8 mouse cellular contexts compared by ENCODE assay signal in genomic region chr10:17720891-17721601, GRCm38 (mm10). TPM values are rescaled to one million over a fixed set of nuclear protein-coding genes. Genes with fewer than 3 reads are reported as not detected.
DNase-seq lines count a peak whose midpoint lies in the region; ATAC-seq and TF ChIP-seq lines count a peak whose summit lies in the region.

No protein-coding gene starts in this region.

- peak overlapping the region; percentile 92 for H3K27ac ChIP-seq in MEL (ENCODE audit: control insufficient read depth, low read depth, low read length)
- peak overlapping the region; percentile 57; the same call in 1 of the 2 replicates for H3K27ac ChIP-seq in brown adipose tissue, adult 24 weeks (replicated peaks; ENCODE audit: low read depth, low read length)
- H3K27ac ChIP-seq in hindbrain, embryonic 12.5 days, result peak overlapping the region; percentile 100

- TF ChIP-seq POLR2A in MEL (IDR thresholded peaks at IDR 0.05; ENCODE audit: control insufficient read depth in 1 of 2, insufficient read depth in 1 of 2, low read depth in 1 of 2, low read length in 2 of 2, poor library complexity in 1 of 2), result no peak

- peak overlapping the region; percentile 69 to 75 for H3K4me3 ChIP-seq in MEL (ENCODE audit: control insufficient read depth in 1 of 2, insufficient read depth in 1 of 2, low read depth in 2 of 2, low read length in 2 of 2)
- H3K4me3 ChIP-seq in brown adipose tissue, adult 24 weeks (ENCODE audit: insufficient read depth, low read depth, low read length), result peak overlapping the region; percentile 81; the same call in 1 of the 2 replicates
- peak overlapping the region; percentile 96 for H3K4me3 ChIP-seq in hindbrain, embryonic 12.5 days

- peaks cover 14 to 19% of the 10 kb centered on the region in 2 experiments for H3K4me1 ChIP-seq in MEL (ENCODE audit: control insufficient read depth in 1 of 2, insufficient read depth in 2 of 2, low read length in 2 of 2)
- 0 out of 2 replicates have a peak, but pooled peaks cover under 1% of the 10 kb centered on the region for H3K4me1 ChIP-seq in brown adipose tissue, adult 24 weeks (ENCODE audit: control insufficient read depth, insufficient read depth, insufficient read length, low read length)
- peaks cover 5% of the 10 kb centered on the region for H3K4me1 ChIP-seq in hindbrain, embryonic 12.5 days

- peak overlapping the region; percentile 70 for H3K4me2 ChIP-seq in hindbrain, embryonic 12.5 days (replicated peaks)

- peak; percentile 0; the same call in 1 of the 2 replicates for TF ChIP-seq RAD21 in MEL (IDR thresholded peaks at IDR 0.05; ENCODE audit: low read depth, low read length)

- H3K79me2 ChIP-seq in MEL (ENCODE audit: control insufficient read depth, insufficient read depth, low read length, poor library complexity), result peaks cover 6% of the 10 kb centered on the region

- H3K36me3 ChIP-seq in MEL (ENCODE audit: control insufficient read depth in 1 of 2, insufficient read depth in 2 of 2, low read length in 2 of 2), result peaks cover 0 to 22% of the 10 kb centered on the region in 2 experiments; a peak in 2 of 4 replicates
- no peaks in the 10 kb centered on the region for H3K36me3 ChIP-seq in hindbrain, embryonic 12.5 days

- peak in 1 of 2 experiments; percentile 62; a peak in 3 of 4 replicates for TF ChIP-seq EP300 in MEL (IDR thresholded peaks at IDR 0.05; ENCODE audit: low read depth in 1 of 2, low read length in 2 of 2)

- DNase-seq in MEL (ENCODE audit: low read depth, low spot score), result peak; percentile 54
- DNase-seq in lung, postnatal 14 days, result peak; percentile 16
- DNase-seq in right cerebral cortex, postnatal 4 days, result no peak
- no peak for DNase-seq in layer of hippocampus, postnatal 14 days (ENCODE audit: low spot score in 2 of 2)
- no peak for DNase-seq in ovary, postnatal 36 days (ENCODE audit: low spot score)
- no peak for DNase-seq in left cerebral cortex, adult 9 months (ENCODE audit: low spot score in 2 of 2)

- 81% methylated on average over 8 of the region's 8 CpGs for WGBS in hindbrain, embryonic 12.5 days

- H3K27me3 ChIP-seq in MEL (ENCODE audit: control insufficient read depth in 1 of 2, insufficient read depth in 2 of 2, low read length in 2 of 2), result no peaks in the 10 kb centered on the region
- no peaks in the 10 kb centered on the region for H3K27me3 ChIP-seq in hindbrain, embryonic 12.5 days

- H3K9ac ChIP-seq in MEL (ENCODE audit: control insufficient read depth, low read depth, low read length, poor library complexity, severe bottlenecking), result peak overlapping the region; percentile 71
- peak overlapping the region; percentile 69; the same call in 1 of the 2 replicates for H3K9ac ChIP-seq in hindbrain, embryonic 12.5 days

- H3K9me3 ChIP-seq in MEL (replicated peaks; ENCODE audit: insufficient read depth, low read length), result no peaks in the 10 kb centered on the region
- no peaks in the 10 kb centered on the region for H3K9me3 ChIP-seq in hindbrain, embryonic 12.5 days (replicated peaks)

- TF ChIP-seq CTCF in MEL (IDR thresholded peaks at IDR 0.05 in 2 of 3, conservative IDR thresholded peaks at IDR 0.05 in 1 of 3; ENCODE audit: control insufficient read depth in 1 of 3, insufficient read depth in 1 of 3, low read depth in 2 of 3, low read length in 3 of 3, poor library complexity in 1 of 3, severe bottlenecking in 1 of 3), result no peak

- ATAC-seq in hindbrain, embryonic 12.5 days (ENCODE audit: low FRiP score), result no peak

TF ChIP-seq in MEL, 35 proteins besides CTCF, POLR2A, EP300 and RAD21:
- TF ChIP-seq GATA1 (IDR thresholded peaks at IDR 0.05; ENCODE audit: low read depth, low read length), result peak; percentile 72
- TF ChIP-seq ELF1 (IDR thresholded peaks at IDR 0.05; ENCODE audit: low read depth, low read length), result no peak
- no peak for TF ChIP-seq MAZ (IDR thresholded peaks at IDR 0.05; ENCODE audit: low read depth, low read length)
- peak; percentile 47 for TF ChIP-seq ETS1 (IDR thresholded peaks at IDR 0.05; ENCODE audit: low read depth, low read length)
- TF ChIP-seq MYC (IDR thresholded peaks at IDR 0.05; ENCODE audit: low read depth, low read length), result no peak
- TF ChIP-seq RCOR1 (IDR thresholded peaks at IDR 0.05; ENCODE audit: low read depth, low read length), result peak; percentile 84
- peak; percentile 56; the same call in 1 of the 2 replicates for TF ChIP-seq CHD1 (IDR thresholded peaks at IDR 0.05; ENCODE audit: low read depth, low read length)
- peak; percentile 17; the same call in 1 of the 2 replicates for TF ChIP-seq TCF12 (IDR thresholded peaks at IDR 0.05; ENCODE audit: low read depth, low read length)
- TF ChIP-seq MXI1 (IDR thresholded peaks at IDR 0.05; ENCODE audit: low read depth, low read length), result peak; percentile 2; the same call in 1 of the 2 replicates

RNA-seq across cellular contexts. Expression of gene Cited2, which starts 2.0 kb away (rescaled TPM):
- 2.3 and 2.8 TPM in 2 replicates for total RNA-seq in MEL (2012; rRNA removed)
- polyA plus RNA-seq in MEL (2012; ENCODE audit: insufficient read depth in 1 of 2, insufficient read length in 2 of 2, low read depth in 1 of 2, low replicate concordance in 2 of 2, missing spikeins in 1 of 2), result 10 to 100 TPM in 1 of 2 experiments, not detected in 1; 13.1 TPM
- 12.4 and 14.9 TPM in 2 replicates for polyA plus RNA-seq in brown adipose tissue, adult 24 weeks (2012; ENCODE audit: insufficient read depth, insufficient read length, missing spikeins)
- polyA plus RNA-seq in hindbrain, embryonic 12.5 days (2016; fragmentation: Nextera tagmentation; extraction: Ambion mirVana), result 110 and 129 TPM in 2 replicates
- 10 to 100 TPM; 35.7 to 36.8 TPM for total RNA-seq in layer of hippocampus, postnatal 14 days (2021)

Comparison
In these comparisons a context has a peak if more than half of its experiments do, and no peak if none do; other contexts are left out.
1. DNase-seq: peak in MEL (single experiment) and lung, postnatal 14 days (single experiment); none in right cerebral cortex, postnatal 4 days (single experiment), layer of hippocampus, postnatal 14 days (0 of 2), ovary, postnatal 36 days (single experiment) and left cerebral cortex, adult 9 months (0 of 2).
2. Peak in every context shown above with its lines, with median percentiles within 50 percentile points of each other: H3K27ac ChIP-seq and H3K4me3 ChIP-seq.